Comparison of ENCODE assay signal across 14 mouse cellular contexts in the genomic region with DNA sequence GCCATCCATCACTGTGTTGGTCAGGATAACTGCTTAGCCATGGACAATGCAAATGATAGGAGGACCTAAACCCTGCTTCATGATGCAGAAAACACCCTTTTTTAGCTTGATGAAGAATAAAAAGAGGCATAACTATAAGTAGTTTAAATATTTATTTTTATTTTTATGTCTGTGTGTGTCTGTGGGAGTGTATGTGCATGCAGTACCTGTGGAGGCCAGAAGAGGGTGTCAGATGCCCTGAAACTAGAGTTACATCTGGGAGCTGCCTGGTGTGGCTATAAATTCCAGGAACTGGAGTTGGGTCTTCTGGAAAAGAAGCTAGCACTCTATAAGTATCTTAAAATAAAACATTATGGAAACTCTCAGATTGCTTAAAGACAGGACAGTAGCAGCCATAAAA.
"Had no signal": no experiment of that assay in that cellular context is flagged by ENCODE, and none has a peak within 500 bp of the region (broad histone marks: within the 10 kb centered on the region; RNA-seq: fewer than 3 reads in every experiment).

No protein-coding gene starts in this region.

- H3K4me2 ChIP-seq: liver, embryonic 13.5 days; lung, embryonic 15.5 days; midbrain, embryonic 13.5 days; neural tube, embryonic 13.5 days had no signal

- ATAC-seq: liver, postnatal 0 days; midbrain, embryonic 13.5 days had no signal

- H3K9me3 ChIP-seq: limb, embryonic 10.5 days; lung, embryonic 15.5 days had no signal

- H3K4me1 ChIP-seq: liver, embryonic 13.5 days; lung, embryonic 15.5 days; midbrain, embryonic 13.5 days; neural tube, embryonic 13.5 days had no signal

- DNase-seq: kidney, adult 18-20 months; kidney, postnatal 14 days; layer of hippocampus, adult 9-11 months; liver, embryonic 13.5 days; liver, postnatal 0 days; retina, postnatal 1 day; right cerebral cortex, postnatal 4 days; spleen, adult 18-20 months; thymus, adult 2 months; thymus, postnatal 25 days had no signal

- H3K27ac ChIP-seq: limb, embryonic 10.5 days; liver, embryonic 13.5 days; lung, embryonic 15.5 days; midbrain, embryonic 13.5 days; neural tube, embryonic 13.5 days had no signal

- H3K9ac ChIP-seq: liver, embryonic 13.5 days; liver, postnatal 0 days; lung, embryonic 15.5 days; midbrain, embryonic 13.5 days; neural tube, embryonic 13.5 days had no signal

- H3K27me3 ChIP-seq: liver, embryonic 13.5 days; lung, embryonic 15.5 days; midbrain, embryonic 13.5 days; neural tube, embryonic 13.5 days had no signal

- H3K36me3 ChIP-seq: limb, embryonic 10.5 days; liver, embryonic 13.5 days; lung, embryonic 15.5 days; midbrain, embryonic 13.5 days; neural tube, embryonic 13.5 days had no signal

- H3K4me3 ChIP-seq: limb, embryonic 10.5 days; liver, embryonic 13.5 days; lung, embryonic 15.5 days; midbrain, embryonic 13.5 days; neural tube, embryonic 13.5 days had no signal
